Mouse (Mus musculus) layer of hippocampus, adult 9-10 months (tissue): ENCODE results near the gene Atp6v0e.

Source experiments
- DNase-seq: peaks from one replicate; pipeline ENCODE4 v3.0.0; 2022; ENCODE audit warnings: low spot score

The Atp6v0e gene

DNA sequence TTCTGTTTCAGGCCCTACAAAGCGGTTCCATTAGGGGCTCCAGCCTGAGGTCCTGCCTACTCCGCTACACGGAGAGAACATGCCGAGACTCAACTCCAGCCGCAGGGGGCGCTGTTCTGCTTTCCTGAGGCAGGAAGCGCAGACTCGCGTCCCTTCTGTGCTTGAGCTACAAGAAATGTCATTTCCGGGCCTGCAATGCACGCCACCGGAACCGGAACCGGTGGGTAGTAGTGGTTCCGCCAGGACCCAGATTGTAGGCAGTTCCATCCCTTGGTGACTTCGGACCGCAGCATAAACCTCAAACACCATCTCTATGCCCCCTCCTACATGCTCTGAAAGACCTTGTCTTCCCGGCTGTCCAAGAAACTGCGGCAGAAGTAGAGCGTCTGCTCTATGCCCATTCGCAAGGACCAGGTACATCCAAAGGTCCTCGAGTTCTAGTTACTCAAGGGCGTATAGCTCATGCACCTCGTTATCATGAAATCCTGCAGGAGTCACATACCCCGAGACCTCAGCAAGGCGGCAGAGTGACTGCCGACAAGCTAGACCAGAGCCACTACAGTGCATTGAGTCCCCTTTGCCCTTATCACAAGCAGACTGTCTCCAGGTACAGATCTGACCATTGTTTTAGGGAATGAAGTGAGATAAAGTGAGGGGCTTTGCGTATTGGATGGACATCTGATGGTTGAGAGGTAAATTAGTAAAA, at the start of gene Atp6v0e:
Atp6v0e (plus strand) TSS at position 254 of the 706 bp plus-strand sequence.
- peak; percentile 89 for DNase-seq

DNA sequence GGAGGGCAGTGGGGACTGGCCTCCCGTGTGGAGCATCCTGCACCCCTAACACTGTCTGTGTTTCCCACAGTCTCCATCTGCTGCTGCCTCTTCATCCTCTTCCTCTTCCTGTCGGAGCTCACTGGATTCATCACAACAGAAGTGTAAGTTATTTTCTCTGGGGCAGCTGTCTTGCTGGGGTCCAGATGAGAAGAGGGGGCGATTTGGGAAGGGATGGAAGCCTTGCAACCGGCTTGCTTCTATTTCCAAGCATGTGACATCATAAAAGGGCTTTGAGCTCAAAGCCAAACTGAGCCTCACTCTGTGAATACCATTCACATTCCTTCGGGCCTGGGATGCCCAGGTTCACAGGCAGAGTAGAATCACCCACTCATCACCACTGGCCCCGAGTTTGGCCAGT, 48.7 kb upstream of the Atp6v0e start:
- no peak for DNase-seq

DNA sequence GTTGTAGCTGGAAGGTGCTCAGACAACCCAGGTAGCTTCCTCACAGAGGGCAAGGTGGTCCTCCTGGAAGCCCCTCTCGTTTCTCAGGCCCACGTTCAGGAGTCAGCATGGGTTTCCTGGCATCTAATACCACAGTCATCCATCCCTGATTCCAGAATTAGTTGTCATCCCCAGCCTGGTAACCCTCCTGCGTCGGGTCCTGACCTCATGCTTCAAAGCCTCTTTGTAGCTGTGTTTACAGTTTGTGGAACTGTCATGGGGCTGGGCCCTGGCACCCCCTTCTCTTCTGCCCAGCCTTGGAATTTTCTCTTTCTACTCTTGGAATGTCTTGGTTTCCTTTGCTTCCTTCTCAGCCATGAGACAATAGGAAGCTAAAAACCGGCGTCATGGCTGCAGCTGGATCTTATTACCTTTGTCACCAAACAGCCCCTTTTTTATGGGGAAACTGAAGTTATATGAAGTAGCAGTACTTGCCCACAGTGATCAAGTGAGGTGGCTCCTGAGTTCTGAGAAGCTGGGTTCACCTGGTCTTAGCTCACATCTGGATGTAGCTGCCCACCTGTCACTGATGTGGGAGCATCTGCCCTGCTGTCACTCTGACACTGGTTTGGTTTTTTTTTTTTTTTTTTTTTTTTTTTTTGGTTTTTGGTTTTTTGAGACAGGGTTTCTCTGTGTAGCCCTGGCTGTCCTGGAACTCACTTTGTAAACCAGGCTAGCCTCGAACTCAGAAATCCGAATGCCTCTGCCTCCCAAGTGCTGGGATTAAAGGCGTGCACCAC, 48.1 kb upstream of the Atp6v0e start:
- DNase-seq, result no peak

DNA sequence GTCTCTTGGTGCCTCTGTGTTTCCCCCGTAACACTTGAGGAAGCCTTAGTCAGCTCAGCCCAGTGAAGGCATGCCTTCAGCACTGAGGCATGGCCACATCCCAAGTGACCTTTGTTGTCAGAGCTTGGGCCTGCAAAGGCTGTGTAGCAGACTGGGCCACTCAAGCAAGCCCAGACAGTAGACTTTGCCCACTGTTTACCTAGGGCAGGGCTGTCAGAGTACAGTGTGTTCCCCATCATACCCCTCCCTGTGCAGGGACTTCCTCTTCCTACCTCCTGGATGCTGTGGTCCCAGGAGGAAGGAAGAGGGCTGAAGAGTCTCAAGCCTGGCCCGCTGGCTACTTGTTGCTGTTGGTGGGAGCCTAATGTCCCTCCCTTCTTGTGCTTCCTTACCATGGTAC, 46.3 kb upstream of the Atp6v0e start:
- no peak for DNase-seq

DNA sequence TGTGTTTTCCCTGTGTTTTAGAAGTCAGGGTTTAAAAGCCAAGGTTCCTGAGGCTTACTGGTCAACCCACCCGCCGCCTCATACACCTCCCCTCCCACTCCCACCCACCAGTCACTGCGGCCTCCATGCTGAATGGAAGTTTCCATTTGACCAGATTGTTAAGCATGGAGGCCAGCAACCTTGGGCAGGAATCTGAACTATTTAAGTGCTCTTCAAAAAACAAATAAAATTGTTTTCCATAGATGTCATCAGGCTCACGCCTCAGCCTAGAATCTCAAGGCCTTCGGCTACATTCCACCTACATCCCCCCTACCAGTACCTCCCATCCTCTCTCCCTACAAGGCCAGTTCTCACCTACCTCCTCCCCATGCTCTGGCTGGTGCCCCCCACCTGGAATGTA, 44.5 kb upstream of the Atp6v0e start:
- no peak for DNase-seq

DNA sequence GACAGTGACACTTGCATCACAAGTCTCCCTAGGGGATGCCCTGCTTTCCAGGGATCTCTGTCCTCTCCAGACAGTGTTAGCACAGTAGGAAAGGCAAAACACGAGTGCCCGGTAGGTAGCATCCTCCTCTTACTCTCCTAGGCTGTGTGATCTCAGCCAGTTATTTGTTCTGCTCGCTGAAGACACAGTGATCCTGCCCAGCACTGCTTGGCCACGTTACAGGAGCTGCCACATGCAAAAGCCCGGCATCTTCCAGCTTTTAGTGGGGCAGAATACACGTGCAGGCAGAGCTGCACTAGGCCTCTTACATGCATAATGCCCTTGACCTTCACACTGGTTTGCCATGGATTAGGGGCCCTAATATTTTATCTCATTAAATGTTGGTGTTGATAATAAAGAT, 43.5 kb upstream of the Atp6v0e start:
- no peak for DNase-seq

DNA sequence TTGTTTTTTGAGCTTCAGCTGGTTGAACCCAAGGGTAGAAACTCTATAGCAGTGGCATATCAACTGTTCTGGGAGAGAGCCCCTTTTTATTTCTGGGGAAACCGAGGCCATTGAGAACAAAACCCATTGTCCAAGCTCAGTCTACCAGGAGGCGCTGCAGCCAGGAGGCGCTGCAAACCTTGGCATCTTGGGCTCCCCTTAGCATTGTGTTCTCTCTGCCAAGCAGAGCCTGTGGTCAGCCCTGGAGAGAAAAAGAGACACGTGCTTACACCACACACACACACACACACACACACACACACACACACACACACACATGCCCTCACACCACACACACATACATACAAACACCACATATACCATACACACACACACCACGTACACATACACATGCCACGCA, 42.7 kb upstream of the Atp6v0e start:
- DNase-seq, result no peak

DNA sequence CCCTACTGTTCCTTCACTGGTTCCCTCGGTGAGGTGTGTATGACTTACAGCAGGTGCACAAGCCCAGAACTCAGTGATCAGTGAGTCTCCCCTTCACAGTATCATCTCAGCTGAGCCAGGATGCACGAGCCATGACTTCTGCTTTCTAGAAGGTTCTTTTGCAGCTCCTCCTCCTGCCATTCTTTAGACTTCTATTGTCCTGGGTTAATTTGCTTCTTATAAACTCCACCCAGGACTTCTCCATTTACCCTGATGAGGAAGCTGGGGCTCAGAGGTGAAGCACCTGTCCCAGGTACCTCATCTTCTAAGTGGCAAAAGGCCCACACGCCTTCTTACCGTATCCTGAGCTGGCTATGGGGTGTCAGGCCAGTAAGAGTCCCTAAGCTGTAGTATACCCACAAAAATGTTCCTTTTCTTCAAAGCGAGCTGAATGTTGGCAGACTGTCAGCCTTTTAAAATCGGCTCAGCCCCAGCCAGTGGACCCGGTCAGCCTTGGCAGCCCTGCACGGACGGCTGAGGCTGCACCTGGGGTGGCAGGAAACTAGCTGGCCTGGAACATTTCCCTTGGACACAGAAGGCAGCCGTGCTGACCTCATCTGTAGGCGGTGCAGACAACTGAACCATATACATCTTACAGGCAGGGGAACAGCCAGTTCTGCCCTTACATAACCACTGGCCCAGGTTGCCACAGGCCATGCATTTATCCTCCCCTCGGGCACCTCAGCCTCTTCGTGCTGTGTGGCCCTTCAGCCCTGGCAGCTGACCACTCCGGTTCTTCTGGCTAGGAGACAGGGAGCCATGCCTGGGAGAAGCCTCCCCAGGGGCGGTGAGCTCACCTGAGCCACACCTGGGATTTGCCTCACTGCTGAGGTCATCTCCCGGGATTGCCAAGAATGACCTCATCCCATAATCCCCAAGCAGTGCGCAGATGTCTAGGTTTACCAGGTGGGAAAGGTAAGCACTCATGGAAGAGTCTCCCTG, 42.0 kb upstream of the Atp6v0e start:
- DNase-seq, result no peak

DNA sequence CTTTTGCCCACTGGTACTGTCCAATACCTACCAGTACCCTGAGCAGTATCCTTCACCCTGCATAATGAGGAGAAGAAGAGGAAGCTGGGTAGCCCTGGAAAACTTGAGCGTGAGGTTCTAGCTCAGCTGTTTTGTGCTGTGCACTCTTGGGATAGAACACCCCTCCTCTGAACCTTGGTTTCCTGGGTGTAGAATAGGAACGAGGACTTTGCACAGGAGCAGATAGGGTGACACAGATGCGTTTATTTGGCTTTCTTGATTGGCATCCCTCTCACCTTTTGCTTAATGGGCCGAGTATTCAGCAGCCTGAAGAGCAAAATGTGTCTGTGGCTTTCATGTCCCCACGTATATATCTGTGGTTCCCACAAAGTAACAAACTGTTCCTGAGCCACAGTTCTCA, 41.1 kb upstream of the Atp6v0e start:
- DNase-seq, result no peak

DNA sequence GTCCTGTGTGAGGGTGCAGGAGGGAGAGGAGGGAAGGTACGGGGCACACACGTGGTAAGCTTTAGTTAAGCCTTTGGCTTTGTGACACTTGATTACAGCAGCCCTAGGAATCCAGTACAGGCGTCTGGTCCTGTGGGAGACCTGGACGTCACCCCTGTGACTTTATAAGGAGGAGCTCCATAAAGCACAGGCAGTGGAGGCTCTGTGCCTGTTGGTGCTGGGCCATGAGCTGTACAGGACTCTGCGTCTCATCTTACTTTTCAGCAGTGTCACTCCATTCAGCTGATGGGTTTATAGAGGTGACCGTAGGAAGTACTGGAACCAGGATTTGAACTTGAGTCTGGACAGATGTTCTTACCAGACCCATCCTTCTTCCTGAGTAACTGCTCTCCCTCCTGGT, 39.0 kb upstream of the Atp6v0e start:
- DNase-seq, result no peak

DNA sequence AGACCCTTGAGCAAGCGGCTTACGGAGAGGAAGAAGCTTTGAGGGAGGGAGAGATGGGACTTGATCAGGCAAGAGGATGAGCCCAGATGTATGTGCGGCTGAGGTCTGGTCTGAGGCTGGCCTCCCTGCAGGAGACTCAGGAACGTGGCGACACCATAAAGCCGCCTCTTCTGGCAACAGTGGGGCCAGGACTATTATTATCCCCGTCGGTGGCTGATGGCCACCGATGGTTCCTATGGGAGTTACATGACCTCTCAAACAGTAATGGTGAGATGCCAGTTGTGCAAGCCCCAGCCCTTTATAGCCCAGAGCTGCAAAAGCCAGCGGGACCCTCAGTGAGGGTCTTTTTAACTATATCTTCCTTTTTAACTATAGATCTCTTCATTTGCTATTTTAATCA, 38.0 kb upstream of the Atp6v0e start:
- DNase-seq, result no peak

DNA sequence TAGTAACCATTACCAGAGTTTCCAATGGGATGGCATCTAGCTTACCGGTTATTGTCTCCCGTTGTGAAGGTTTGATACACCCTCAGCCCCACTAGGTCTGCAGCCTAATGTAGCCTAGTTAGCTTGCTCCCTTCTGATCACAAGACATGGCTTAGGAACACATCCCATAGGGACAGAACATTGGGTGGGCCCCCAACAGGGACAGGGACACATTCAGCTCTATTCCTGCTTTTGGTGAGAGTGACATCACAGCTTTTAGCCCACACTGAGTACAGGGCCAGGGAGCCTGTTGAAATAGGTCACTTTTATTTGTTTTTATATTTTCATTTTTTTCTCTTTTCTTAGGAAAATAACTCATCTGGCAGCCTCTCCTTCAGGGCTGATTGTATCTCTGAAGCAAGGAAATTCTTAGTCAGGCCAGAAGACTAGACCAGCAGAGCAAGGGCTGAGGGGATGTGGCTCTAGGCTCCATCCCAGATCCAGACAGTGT, 37.5 kb upstream of the Atp6v0e start:
- DNase-seq, result no peak

DNA sequence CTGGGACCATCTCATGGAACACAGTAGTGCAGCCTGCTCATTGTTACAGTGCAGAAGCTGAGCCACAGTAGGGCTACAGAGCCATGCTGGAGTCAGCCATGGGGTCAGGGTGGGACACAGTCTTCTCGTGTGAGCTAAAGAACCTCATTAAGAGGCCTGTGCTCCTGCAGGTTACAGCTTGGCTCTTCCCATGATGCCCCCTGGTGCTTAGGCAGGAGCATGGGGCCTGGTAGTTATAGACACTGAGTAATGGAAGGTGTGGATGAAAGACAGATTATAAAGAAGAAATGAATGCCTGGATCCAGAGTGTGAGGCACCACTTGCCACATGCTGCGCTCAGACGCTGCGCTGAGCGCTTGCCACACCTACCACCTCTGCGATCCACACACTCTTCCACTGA, 34.6 kb upstream of the Atp6v0e start:
- no peak for DNase-seq

DNA sequence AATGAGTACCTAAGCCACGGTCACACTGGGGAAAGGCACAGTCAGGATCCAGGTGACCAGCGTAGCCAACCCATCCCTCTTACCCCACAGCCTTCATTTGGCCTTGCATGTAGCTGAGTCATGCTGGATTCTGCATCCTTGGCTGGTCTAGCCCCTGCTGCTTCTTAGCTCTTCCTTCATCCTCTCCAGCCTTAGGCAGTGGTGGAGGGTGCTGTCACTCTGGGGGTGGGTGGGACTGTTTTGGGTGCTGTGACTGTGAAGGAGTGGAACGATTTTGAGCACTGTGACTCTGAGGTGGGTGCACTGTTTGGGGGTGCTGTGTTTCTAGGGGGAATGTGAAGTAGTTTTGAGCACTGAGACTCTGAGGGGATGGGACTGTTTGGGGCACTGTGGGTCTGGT, 34.1 kb upstream of the Atp6v0e start:
- DNase-seq, result no peak

DNA sequence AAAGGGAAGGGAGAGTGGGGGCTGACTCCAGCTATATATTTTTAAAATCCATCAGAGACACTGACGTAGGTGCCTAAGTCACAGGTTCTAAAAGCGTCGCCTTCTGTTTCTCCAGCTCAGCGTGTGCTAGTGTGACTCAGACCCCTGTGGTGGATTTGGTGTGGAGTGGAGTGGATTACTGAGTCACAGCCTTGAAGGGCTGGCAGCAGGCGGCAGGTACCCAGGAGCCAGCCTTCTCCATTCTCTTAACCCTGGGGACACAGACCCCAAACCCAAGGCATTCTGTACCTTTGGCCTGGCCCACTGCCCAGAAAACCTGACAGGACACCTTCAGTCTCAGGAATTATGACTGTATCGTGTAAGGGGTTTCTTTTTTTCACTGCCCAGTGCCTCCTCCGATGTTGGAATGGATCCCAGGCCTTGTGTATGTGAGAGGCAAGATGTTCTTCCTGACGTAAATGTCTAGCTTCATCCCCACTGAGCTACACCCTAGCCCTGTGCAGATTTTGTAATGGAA, 31.2 kb upstream of the Atp6v0e start:
- no peak for DNase-seq

DNA sequence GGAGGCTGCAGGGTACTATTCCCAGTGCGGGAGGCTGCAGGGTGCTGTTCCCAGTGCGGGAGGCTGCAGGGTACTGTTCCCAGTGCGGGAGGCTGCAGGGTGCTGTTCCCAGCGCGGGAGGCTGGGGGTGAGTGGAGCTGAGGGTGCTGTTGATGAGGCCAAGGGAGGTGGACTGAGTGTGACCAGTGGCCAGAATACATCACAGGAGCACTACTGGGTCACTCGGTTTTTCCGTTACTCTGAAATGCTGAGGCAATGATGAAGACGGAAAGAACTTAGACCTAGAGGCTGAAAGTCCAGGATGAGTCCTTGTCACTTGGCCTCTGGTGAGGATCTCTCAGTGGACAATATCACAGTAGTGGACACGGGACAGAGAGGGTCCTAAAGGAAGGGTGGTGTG, 29.8 kb upstream of the Atp6v0e start:
- no peak for DNase-seq

DNA sequence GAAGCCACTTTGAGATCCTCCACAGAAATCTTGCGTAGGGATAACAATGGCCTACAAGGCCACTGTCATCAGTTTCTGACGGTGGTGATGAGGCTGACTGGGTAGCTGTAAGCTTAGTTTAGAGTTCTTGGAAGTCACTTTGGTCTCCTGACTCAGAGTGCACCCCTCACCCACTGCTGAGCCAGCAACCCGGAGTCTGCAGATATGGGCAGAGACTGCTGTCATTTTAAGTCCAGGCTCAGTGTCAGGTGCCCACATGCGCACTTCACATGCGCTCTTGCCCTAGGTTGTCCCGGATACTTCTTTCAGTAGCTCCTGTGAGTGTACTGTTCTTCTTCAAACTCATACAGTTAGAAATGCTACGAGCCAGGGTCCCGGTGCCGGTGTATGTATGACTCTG, 29.1 kb upstream of the Atp6v0e start:
- DNase-seq, result no peak

DNA sequence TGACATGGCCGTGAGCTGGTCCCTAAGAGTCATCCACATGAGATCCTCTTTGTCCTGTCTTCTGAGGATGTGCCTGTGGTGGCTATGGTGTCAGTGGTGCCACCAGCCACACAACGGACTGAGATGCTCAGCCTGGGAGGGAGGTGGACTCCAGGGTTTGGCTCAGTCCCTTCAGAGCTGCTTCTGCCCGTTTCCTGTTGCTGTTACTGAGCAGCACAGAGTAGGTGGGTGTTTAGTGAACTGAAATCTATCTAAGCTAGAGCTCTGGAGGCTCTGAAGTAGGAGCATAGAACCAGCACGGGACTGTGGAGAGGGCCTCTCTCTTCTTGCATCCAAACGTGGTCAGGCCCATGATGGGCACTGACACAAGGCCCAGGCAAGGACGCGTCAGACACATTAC, 28.5 kb upstream of the Atp6v0e start:
- DNase-seq, result no peak

DNA sequence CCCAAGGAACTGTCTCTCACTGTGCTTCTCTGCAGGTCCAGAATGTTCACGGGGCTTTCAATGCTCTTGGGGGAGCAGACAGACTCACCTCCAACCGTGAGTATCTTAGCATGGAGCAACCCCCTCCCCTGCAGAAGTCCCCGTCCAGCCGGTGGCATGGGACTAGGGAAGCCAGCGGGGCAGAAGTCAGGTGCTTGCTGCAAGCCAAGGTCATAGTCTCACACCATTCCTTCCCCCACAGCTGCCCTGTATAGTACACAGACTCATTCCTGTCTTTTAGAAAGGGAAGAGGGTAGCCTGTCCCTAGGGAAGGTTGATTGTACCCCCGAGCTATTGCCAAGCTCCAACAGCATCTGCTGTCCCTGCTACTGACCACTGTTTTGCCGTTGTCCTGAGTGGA, 27.1 kb upstream of the Atp6v0e start:
- no peak for DNase-seq

DNA sequence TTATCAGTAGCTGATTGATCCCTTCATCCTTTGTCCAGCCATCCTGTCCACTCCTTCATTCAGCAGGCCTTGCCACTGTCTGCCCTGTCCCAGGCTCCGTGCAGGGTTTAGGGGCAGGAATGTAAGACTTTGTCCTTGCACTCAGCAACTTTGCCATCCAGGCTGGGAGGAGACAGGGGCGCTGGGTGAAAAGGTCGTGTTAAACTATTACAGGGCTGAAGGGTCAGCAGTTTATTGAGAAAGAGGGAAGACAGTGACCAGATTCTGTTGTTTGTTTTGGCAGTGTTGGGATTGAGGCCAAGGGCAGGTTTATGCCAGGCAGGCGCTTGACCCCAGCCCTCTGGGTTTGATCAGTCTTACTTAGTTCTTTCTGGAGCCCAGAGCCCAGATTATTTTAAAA, 25.2 kb upstream of the Atp6v0e start:
- DNase-seq, result no peak

DNA sequence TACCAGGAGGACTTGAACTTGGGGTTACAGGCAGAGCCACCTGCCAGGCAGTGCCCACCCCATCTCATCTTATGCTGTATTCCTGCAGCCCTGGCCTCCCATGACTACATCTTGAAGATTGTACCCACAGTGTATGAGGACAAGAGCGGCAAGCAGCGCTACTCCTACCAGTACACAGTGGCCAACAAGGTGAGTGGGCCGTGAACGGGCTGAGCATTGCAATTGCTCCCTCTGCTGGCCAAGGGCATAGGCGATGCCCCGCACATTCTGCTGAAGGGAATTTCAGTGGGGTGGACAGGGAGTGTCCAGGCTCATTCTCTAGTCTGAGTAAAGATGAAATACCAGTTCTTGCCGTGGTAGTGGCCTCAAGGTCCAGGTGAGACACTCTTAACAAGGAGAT, 24.4 kb upstream of the Atp6v0e start:
- no peak for DNase-seq

DNA sequence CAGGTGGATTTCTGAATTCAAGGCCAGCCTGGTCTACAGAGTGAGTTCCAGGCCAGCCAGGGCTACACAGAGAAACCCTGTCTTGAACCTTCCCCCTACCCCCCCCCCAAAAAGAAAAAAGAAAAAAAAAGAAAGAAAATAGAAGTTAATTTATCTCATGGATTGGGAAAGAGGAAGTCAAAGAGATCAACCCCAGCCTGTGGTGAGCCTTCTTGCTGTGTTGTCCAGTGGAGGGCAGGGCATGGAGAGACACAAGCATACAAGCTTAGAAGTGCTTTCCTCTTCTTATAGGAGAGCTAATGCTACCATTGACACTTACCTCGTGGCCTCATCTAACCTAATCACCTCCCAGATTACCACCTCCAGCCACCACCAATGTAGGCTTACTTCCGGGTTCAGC, 23.2 kb upstream of the Atp6v0e start:
- no peak for DNase-seq
